Mouse (Mus musculus): ENCODE results near the gene Tbc1d23. TPM values are rescaled to one million over a fixed set of nuclear protein-coding genes. Genes with fewer than 3 reads are reported as not detected.

Tbc1d23 gene
- total RNA-seq (2014; rRNA removed) (75.8 and 89.1 TPM in 2 replicates), polyA plus RNA-seq (2015; fragmentation: Nextera tagmentation; extraction: Ambion mirVana) (29.3 and 33.5 TPM in 2 replicates)

DNA sequence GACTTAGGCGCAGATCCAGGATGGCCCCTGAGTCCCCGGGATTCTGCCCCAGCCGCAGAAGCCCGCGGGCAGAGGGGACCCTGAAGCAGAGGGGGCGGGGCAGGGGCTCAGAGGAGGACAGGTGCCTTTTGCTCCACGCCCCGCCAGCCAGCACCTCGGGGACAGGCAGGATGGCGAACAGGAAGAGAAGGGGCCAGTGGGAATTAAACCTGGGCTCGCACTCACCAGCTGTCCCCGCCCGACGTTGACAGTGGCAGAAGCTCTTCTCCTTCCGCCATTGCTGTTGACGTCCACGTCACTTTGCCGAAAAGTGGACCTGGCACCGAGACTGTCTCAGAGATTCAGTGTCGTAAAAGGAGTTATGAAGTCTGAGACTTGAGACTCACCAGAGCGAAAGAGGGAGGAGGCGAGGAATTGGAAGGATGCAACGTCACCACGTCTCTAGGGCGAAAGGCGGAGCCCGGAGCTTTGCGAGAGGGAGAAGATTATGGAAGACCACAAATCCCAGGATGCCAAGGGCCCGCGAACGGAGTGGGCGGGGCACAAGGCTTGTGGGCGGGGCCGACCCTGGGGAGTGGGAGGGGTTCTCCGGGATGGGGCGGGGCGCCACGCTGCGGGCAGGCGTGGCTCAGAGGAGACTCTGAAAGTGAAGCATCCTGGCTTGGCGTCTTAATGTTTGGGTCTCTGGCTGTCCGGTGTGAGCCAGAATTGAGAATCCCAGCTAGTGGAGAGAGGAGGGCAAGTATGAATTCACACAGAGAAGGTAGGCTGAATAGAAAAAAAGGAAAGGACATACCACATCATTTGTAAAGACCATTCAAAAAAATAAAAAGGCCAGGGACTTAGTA, at the start of gene Tbc1d23:
Tbc1d23 (minus strand) TSS at position 416 of the 848 bp plus-strand sequence.
- 0 out of 2 replicates have a peak, but pooled peaks cover 3% of the 10 kb centered on the region for H3K4me1 ChIP-seq (ENCODE audit: insufficient read depth)
- DNase-seq (peak; percentile 98), ATAC-seq (peak; percentile 100)
- peak within 1 kb of the TSS; percentile 98 for H3K4me3 ChIP-seq (ENCODE audit: low read depth, low read length)
- 0 out of 2 replicates have a peak, but pooled peaks have one; percentile 5 for TF ChIP-seq CTCF (IDR thresholded peaks at IDR 0.05; ENCODE audit: low read depth)
- no peaks in the 10 kb centered on the region for H3K27me3 ChIP-seq (ENCODE audit: insufficient read depth, low read length)
- peak within 1 kb of the TSS; percentile 91 for H3K9ac ChIP-seq
- under 1% methylated on average over 42 of the region's 42 CpGs for WGBS
- H3K4me2 ChIP-seq (ENCODE audit: low read depth) = peak within 1 kb of the TSS; percentile 74
- no peaks in the 10 kb centered on the region for H3K9me3 ChIP-seq (ENCODE audit: low read length)
- no peaks in the 10 kb centered on the region for H3K36me3 ChIP-seq (ENCODE audit: insufficient read depth)
- H3K27ac ChIP-seq (ENCODE audit: low read depth, low read length) = peak within 1 kb of the TSS; percentile 89

DNA sequence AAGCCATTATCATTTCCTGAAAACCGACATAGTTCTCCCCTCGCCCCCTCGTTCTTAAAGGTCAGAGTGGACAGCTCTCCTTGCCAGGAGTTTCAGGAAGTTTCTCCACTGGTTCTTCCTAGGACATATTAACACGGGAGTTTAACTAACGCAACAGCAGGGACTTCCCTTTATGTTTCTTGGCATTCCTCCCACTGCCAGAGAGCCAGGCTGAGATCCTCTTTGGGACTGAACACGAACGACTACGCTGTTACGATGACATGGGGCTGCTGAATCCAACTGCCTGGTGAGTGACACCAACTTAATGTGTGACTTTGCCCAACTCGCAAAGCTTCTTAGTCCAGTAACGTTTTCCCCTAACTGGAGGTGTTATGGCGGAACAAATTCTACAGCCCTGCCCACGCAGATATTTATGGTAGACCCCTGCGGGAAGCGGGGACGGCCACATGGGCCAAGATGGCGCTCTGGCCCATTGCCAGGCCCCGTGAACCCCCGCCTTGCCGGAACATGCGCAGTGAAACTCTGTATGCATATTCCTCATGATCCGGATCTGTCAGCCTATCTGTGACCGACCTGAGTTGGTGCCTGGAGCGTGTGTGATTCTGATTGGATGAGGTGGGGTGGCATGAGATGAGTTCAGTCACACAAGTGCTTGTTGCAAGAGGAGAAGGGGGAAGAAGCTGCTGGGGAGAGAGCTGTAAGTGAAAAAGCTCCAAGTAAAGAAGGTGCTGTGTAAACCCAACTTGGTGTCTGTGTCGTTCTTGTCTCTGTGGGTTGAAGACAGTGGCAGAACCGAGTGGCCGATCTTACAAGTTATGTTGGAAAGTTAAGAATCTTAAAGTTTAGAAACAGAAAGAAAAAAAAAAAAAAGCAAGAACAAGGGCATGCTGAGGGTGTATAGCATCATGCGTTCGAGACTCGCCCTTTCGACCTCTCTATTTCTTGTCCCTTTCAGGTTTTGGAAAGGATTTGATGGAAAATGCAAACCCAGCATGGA, 49.2 kb upstream of the Tbc1d23 start:
- Histone ChIP-seq H3K27ac (ENCODE audit: low read depth, low read length) (no peak overlapping the region), H3K4me3 (ENCODE audit: low read depth, low read length) (no peak overlapping the region), H3K4me2 (ENCODE audit: low read depth) (no peak overlapping the region), H3K9ac (no peak overlapping the region), H3K9me3 (ENCODE audit: low read length) (no peaks in the 10 kb centered on the region), H3K4me1 (ENCODE audit: insufficient read depth) (no peaks in the 10 kb centered on the region), H3K27me3 (ENCODE audit: insufficient read depth, low read length) (no peaks in the 10 kb centered on the region), H3K36me3 (ENCODE audit: insufficient read depth) (no peaks in the 10 kb centered on the region)
- 87% methylated on average over 31 of the region's 31 CpGs for WGBS
- ATAC-seq = no peak
- no peak for DNase-seq
- TF ChIP-seq CTCF (IDR thresholded peaks at IDR 0.05; ENCODE audit: low read depth) = no peak

DNA sequence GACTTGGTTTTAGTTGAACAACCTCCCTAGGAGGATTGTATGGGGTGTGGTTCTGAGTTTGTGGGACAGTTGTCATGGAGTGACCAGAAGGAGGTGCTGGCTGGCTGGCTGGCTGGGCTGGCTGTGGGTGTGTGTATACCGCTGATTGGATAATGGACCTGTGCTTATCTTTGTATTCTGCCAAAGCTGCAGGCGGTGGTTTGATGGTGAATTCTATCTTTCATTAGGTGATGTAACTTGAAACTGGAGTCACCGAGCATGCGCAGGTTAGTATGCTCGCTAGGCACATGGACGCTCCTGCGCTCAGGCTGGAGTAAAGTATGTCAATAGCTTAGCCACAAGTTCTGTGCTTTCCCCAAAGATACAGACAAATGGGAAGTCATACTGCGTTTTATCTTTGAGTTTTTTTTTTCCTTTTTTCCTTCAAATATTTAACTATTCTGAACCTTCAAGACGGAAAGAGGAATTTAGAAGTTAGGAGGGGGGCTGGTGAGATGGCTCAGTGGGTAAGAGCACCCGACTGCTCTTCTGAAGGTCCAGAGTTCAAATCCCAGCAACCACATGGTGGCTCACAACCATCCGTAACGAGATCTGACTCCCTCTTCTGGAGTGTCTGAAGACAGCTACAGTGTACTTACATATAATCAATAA, 47.8 kb upstream of the Tbc1d23 start:
- no peaks in the 10 kb centered on the region for H3K9me3 ChIP-seq (ENCODE audit: low read length)
- DNase-seq (no peak), ATAC-seq (no peak)
- no peak overlapping the region for H3K4me3 ChIP-seq (ENCODE audit: low read depth, low read length)
- no peak for TF ChIP-seq CTCF (IDR thresholded peaks at IDR 0.05; ENCODE audit: low read depth)
- no peak overlapping the region for H3K9ac ChIP-seq
- H3K4me1 ChIP-seq (ENCODE audit: insufficient read depth) = no peaks in the 10 kb centered on the region
- 90% methylated on average over 10 of the region's 12 CpGs for WGBS
- H3K4me2 ChIP-seq (ENCODE audit: low read depth) = no peak overlapping the region
- H3K36me3 ChIP-seq (ENCODE audit: insufficient read depth) = no peaks in the 10 kb centered on the region
- no peak overlapping the region for H3K27ac ChIP-seq (ENCODE audit: low read depth, low read length)
- no peaks in the 10 kb centered on the region for H3K27me3 ChIP-seq (ENCODE audit: insufficient read depth, low read length)

DNA sequence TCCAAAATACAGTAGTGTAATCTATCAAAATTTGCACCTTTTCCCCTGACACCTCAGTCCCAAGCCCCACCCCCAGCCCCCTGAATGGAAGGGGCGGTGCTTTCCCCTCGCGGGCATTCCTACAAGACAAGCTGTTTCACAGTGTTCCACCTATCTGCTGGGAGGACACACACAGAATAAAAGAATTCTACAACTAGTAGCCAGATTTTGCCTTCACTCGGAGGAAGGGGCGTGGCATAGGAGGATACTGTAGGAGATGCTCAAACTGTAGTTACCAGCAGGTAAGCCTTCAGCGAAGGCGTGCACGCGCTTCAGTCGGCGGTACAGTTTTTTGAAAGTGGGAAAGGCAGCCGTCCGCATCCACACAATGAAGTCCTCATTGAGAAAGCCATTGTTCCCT, 38.4 kb upstream of the Tbc1d23 start:
- 93% methylated on average over 13 of the region's 13 CpGs for WGBS
- ATAC-seq (no peak), DNase-seq (no peak)
- no peak overlapping the region for H3K9ac ChIP-seq
- H3K27ac ChIP-seq (ENCODE audit: low read depth, low read length) = no peak overlapping the region
- no peaks in the 10 kb centered on the region for H3K27me3 ChIP-seq (ENCODE audit: insufficient read depth, low read length)
- H3K4me1 ChIP-seq (ENCODE audit: insufficient read depth) = peaks cover 3% of the 10 kb centered on the region; the same call in 1 of the 2 replicates
- no peaks in the 10 kb centered on the region for H3K9me3 ChIP-seq (ENCODE audit: low read length)
- no peak for TF ChIP-seq CTCF (IDR thresholded peaks at IDR 0.05; ENCODE audit: low read depth)
- H3K4me2 ChIP-seq (ENCODE audit: low read depth) = no peak overlapping the region
- no peak overlapping the region for H3K4me3 ChIP-seq (ENCODE audit: low read depth, low read length)
- H3K36me3 ChIP-seq (ENCODE audit: insufficient read depth) = no peaks in the 10 kb centered on the region

DNA sequence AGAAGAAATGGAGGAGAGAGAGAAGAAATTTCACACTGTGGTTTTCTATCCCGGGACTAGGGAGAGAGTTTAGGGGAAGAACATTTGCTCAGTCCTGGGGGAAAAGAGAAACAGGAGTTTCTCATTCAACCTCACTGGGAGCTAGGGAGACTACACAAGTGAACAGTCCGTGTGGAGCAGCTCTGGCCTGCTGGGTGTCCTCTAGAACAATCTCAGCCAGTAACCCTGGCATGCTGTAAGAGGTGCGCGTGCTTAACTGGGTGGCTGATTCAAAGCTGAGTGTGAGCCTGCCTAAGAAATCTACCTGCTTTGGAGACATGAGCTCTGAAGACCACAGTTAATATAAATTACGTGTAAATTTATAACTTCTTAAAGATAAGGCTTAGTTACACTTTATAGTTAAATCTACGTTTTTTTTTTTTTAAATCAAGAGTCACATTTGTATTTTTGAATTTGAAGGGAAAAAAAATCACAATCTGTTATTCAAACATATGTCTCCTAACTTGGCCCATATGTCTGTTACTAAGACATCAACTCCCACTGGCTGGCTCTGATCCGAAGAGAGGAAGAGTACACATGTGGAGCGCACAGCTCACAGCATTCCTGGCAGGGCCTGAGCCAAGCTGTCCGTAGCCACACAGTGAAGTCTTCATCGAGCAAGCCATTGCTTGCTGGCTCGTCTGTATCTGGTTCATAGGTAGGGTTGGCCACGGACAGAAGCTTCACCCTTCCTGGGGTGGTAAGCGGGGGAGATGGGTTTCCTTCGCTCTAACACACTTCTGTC, 36.9 kb upstream of the Tbc1d23 start:
- Histone ChIP-seq H3K36me3 (ENCODE audit: insufficient read depth) (no peaks in the 10 kb centered on the region), H3K9ac (no peak overlapping the region), H3K27me3 (ENCODE audit: insufficient read depth, low read length) (no peaks in the 10 kb centered on the region), H3K4me1 (ENCODE audit: insufficient read depth) (peaks cover 3% of the 10 kb centered on the region; the same call in 1 of the 2 replicates), H3K27ac (ENCODE audit: low read depth, low read length) (no peak overlapping the region), H3K4me3 (ENCODE audit: low read depth, low read length) (no peak overlapping the region), H3K4me2 (ENCODE audit: low read depth) (no peak overlapping the region), H3K9me3 (ENCODE audit: low read length) (no peaks in the 10 kb centered on the region)
- ATAC-seq (peak; percentile 73), DNase-seq (peak; percentile 47)
- no peak for TF ChIP-seq CTCF (IDR thresholded peaks at IDR 0.05; ENCODE audit: low read depth)
- WGBS = 80% methylated on average over 14 of the region's 14 CpGs

DNA sequence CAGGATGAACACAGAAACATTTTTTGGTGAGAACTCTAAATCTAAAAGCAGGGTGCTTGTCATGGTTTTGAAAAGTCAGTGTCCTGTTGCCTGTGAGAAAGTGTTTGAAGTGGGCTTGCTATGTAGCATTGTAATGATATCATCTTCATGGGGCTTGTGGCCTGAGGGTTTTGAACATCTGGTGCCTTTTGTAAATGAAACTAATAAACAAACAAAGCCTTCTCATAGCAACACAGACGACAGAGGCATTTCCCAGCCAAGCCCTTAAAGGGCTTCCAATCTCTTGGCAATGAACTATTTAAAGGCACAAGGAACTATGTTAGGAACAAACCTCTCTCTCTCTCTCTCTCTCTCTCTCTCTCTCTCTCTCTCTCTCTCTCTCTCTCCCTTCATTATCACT, 35.8 kb upstream of the Tbc1d23 start:
- H3K4me1 ChIP-seq (ENCODE audit: insufficient read depth) = peaks cover 3% of the 10 kb centered on the region; the same call in 1 of the 2 replicates
- no peak overlapping the region for H3K4me2 ChIP-seq (ENCODE audit: low read depth)
- H3K9me3 ChIP-seq (ENCODE audit: low read length) = no peaks in the 10 kb centered on the region
- ATAC-seq (no peak), DNase-seq (no peak)
- no peak overlapping the region for H3K27ac ChIP-seq (ENCODE audit: low read depth, low read length)
- no peaks in the 10 kb centered on the region for H3K27me3 ChIP-seq (ENCODE audit: insufficient read depth, low read length)
- H3K4me3 ChIP-seq (ENCODE audit: low read depth, low read length) = no peak overlapping the region
- TF ChIP-seq CTCF (IDR thresholded peaks at IDR 0.05; ENCODE audit: low read depth) = no peak
- no peak overlapping the region for H3K9ac ChIP-seq
- WGBS = 0% methylated on average over 1 of the region's 1 CpGs
- no peaks in the 10 kb centered on the region for H3K36me3 ChIP-seq (ENCODE audit: insufficient read depth)
